Mouse (Mus musculus) neural tube, postnatal 0 days (tissue): Measurements from ENCODE around the gene Sdc1. TPM values are rescaled to one million over a fixed set of nuclear protein-coding genes. Genes with fewer than 3 reads are reported as not detected.

Source experiments
- polyA plus RNA-seq: library from polyadenylated mRNA; unstranded; fragments of >200 nt; fragmentation: Nextera tagmentation; extraction: Ambion mirVana; gene quantifications from 2 replicates; pipeline ENCODE4 v1.2.1, GENCODE M21; 2015

Gene Sdc1
- 8.9 and 9.1 TPM in 2 replicates for polyA plus RNA-seq

DNA sequence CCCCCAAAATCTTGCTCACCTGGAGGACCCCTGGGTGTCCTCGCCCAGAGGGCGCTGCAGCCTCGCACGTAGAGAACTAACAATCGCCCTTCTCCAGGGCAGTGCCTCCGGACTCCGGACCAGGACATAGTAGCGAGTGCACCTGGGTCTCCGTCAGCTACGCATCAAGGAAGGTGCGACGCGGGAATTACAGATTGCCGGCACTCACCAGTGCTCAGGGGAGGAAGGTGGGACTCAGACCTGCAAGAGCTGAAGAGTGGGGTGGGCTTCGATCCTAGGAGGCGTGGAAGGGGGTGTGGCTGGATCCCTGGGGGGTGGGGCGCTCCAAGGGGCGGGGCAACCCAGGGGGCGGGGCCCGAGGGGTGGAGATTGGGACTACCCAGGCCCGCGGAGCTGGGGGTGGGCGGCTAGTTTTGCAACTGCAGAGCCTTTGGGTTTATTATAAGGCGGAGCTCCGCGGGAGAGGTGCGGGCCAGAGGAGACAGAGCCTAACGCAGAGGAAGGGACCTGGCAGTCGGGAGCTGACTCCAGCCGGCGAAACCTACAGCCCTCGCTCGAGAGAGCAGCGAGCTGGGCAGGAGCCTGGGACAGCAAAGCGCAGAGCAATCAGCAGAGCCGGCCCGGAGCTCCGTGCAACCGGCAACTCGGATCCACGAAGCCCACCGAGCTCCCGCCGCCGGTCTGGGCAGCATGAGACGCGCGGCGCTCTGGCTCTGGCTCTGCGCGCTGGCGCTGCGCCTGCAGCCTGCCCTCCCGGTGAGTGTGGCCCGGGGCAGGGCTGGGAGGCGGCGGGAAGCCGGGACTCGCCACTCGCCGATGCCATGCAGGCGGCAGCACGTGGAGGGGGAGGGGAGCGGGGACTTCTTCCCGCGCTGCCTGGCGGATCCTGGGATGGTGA, at the start of gene Sdc1:
Sdc1 (plus strand) TSS at position 378 of the 898 bp plus-strand sequence.

Other genes with a start within 250 kb of the Sdc1 start
- not detected in 2 replicates for gene Slc7a15, start 172.3 kb upstream of the Sdc1 start, polyA plus RNA-seq
- 29.2 and 30.4 TPM in 2 replicates for gene Pum2, start 97.2 kb upstream of the Sdc1 start, polyA plus RNA-seq
- gene Laptm4a, start 150.3 kb downstream of the Sdc1 start, polyA plus RNA-seq: 255 and 293 TPM in 2 replicates
- 0.27 and 0.43 TPM in 2 replicates for gene Matn3, start 176.6 kb downstream of the Sdc1 start, polyA plus RNA-seq
- gene Wdr35, start 202.6 kb downstream of the Sdc1 start, polyA plus RNA-seq: 16.4 and 18.2 TPM in 2 replicates